Mouse (Mus musculus): ENCODE measurements at regions not wholly inside any gene's neighbourhood (a gene's known extent, or its start where the extent isn't known, plus 50 kb on each side); places are given as distances from the start of the nearest gene placed in this dataset.

DNA sequence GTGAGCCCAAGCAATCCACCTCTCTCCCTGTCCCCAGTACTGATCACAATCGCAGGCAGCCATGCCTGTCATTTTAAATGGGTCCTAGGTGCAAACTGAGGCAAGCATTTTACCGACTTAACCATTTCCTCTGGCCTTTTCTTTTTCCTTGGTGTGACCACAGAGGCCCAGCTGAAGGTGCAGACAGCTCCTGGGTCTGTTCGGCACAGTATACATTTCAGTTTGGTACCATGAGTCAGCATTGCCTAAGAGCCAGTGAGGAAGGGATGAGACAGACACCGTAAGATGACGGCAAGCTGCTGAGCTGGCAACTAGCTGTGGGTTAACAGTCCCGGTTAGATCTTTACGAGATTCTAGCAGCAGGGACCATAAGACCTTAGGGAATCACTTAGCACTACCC, 61.6 kb upstream of the Eed start:
- 88% methylated on average over 7 of the region's 7 CpGs for WGBS
- Histone ChIP-seq H3K4me3 (ENCODE audit: insufficient read depth, low read depth, low read length) (no peak overlapping the region), H3K4me1 (ENCODE audit: control insufficient read depth, insufficient read depth, low read length) (peaks cover 2% of the 10 kb centered on the region), H3K27ac (ENCODE audit: insufficient read depth, low read depth, low read length) (no peak overlapping the region)
- TF ChIP-seq POLR2A (IDR thresholded peaks at IDR 0.05; ENCODE audit: insufficient read depth, low read depth, low read length) (no peak), CTCF (IDR thresholded peaks at IDR 0.05; ENCODE audit: insufficient read depth, low read depth, low read length) (no peak)

DNA sequence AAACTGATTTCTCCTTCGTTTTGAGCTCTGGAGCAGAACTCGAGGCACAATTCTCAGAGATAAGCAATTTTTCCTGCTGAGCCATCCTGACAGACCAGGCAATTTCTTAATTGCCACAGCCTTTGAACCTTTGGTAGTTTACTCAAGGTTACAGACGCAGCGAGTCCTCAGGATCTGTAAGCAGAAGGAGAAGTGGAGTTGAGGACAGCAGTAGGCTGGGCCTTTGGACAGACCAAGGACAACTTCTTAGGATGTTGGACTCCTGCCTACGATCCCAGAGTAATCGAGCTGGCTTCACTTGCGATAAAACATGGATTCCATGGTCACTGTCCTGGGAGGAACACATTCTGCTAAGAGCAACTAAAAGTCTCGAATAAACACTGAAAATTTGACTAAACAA, 62.7 kb upstream of the Eed start:
- WGBS = 72% methylated on average over 8 of the region's 8 CpGs
- TF ChIP-seq POLR2A (IDR thresholded peaks at IDR 0.05; ENCODE audit: insufficient read depth, low read depth, low read length) (no peak), CTCF (IDR thresholded peaks at IDR 0.05; ENCODE audit: insufficient read depth, low read depth, low read length) (no peak)
- Histone ChIP-seq H3K27ac (ENCODE audit: insufficient read depth, low read depth, low read length) (no peak overlapping the region), H3K4me1 (ENCODE audit: control insufficient read depth, insufficient read depth, low read length) (peaks cover 2% of the 10 kb centered on the region), H3K4me3 (ENCODE audit: insufficient read depth, low read depth, low read length) (no peak overlapping the region)

DNA sequence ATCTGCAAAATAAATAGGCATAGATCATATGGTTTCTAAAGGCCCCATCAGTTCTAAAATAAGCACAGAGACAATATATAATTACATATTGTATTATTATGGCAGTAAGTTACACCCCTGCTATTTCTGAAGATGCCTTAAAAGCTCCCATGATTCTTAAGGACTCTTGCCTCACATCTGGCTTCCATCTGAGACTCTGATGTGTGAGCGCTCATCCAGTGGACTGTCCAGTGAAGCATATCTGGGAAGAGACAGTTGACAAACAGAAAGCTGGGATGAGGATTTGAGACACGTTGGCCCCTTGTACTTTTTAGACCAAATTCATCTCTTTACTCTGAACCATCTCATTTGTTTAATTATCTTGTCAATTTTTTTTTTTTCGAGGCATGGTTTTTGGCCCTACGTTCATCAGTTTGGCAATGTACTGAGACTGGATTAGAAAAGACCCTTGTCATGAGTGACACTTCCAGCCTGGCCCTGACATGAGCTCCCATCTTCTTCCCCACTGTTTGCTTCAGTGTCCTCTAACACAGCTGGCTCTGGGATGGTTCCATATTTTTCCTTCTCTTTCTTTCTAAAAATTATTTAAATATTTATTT, 63.4 kb upstream of the Eed start:
- H3K27ac ChIP-seq (ENCODE audit: insufficient read depth, low read depth, low read length) = no peak overlapping the region
- peaks cover 2% of the 10 kb centered on the region for H3K4me1 ChIP-seq (ENCODE audit: control insufficient read depth, insufficient read depth, low read length)
- WGBS = 65% methylated on average over 4 of the region's 4 CpGs
- no peak overlapping the region for H3K4me3 ChIP-seq (ENCODE audit: insufficient read depth, low read depth, low read length)
- TF ChIP-seq CTCF (IDR thresholded peaks at IDR 0.05; ENCODE audit: insufficient read depth, low read depth, low read length) (no peak), POLR2A (IDR thresholded peaks at IDR 0.05; ENCODE audit: insufficient read depth, low read depth, low read length) (no peak)

DNA sequence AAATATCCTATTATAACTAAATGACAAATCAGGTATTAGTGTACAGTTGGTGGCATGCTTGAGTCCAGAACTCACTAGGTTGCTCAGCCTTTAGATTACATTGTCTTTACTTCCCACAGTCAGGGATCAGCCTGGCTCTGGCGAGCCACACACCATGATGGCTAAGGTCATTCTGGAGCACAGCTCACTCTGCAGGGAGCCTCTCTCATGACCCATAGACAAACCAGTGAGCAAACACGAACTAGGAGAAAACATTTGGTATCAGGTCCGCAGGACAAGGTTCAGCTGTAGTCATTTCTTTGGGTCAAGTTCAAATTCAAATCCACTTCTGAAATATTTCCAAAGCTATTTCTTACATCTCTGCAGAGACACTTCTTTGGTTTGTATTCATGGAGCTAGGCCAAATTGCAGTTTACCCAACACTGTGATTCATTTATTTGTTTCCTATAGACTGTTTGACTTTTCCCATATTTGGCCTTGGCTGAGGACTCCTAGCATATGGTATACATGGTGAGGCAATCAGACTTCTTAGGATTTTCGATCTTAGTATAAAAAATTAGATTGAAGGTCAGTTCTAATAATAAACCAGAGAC, 64.5 kb upstream of the Eed start:
- no peak for TF ChIP-seq CTCF (IDR thresholded peaks at IDR 0.05; ENCODE audit: insufficient read depth, low read depth, low read length)
- no peak for TF ChIP-seq POLR2A (IDR thresholded peaks at IDR 0.05; ENCODE audit: insufficient read depth, low read depth, low read length)
- 88% methylated on average over 4 of the region's 4 CpGs for WGBS
- H3K4me1 ChIP-seq (ENCODE audit: control insufficient read depth, insufficient read depth, low read length) = peaks cover 2% of the 10 kb centered on the region; the same call in 1 of the 2 replicates
- no peak overlapping the region for H3K4me3 ChIP-seq (ENCODE audit: insufficient read depth, low read depth, low read length)
- H3K27ac ChIP-seq (ENCODE audit: insufficient read depth, low read depth, low read length) = no peak overlapping the region

DNA sequence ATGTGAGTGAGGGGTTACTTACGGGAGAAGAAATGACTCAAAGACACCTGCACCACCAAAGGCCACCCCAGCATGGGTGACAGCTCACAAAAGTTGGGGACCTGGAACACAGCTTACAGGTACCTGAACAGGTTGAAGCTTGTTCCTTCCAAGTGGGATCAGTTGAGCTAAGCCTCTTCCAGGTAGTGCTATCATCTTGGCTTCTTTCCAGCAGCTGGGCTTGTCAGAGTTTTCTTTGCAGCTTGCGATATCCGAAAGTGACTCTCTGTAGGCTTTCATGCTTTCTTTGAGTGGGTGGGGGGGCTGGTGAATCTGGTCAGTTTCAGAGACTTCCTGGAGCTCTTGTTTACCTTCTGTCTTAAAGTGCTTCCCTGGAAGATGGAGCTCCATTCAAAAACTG, 65.4 kb upstream of the Eed start:
- 89% methylated on average over 3 of the region's 3 CpGs for WGBS
- TF ChIP-seq CTCF (IDR thresholded peaks at IDR 0.05; ENCODE audit: insufficient read depth, low read depth, low read length) (no peak), POLR2A (IDR thresholded peaks at IDR 0.05; ENCODE audit: insufficient read depth, low read depth, low read length) (no peak)
- no peak overlapping the region for H3K27ac ChIP-seq (ENCODE audit: insufficient read depth, low read depth, low read length)
- no peaks in the 10 kb centered on the region for H3K4me1 ChIP-seq (ENCODE audit: control insufficient read depth, insufficient read depth, low read length)
- no peak overlapping the region for H3K4me3 ChIP-seq (ENCODE audit: insufficient read depth, low read depth, low read length)

DNA sequence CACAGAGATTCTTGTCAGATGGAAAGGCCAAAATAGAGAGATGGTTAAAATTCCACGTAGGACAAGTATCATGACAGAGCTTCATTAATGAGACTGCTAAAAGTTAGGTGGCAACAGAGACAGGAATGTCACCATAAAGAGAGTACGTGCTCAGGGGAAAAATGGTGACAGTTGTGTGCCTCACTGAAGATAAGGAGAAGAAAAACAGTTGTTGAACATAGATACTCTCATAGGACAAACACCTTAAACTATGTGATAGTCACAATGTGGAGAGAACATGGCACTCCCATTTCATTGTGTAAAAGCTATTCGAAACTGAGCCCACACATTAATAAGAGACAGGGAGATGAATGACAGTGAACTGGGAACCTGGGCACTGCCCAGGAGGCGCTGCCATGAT, 66.1 kb upstream of the Eed start:
- no peak overlapping the region for H3K4me3 ChIP-seq (ENCODE audit: insufficient read depth, low read depth, low read length)
- WGBS = 97% methylated on average over 4 of the region's 4 CpGs
- no peak overlapping the region for H3K27ac ChIP-seq (ENCODE audit: insufficient read depth, low read depth, low read length)
- TF ChIP-seq POLR2A (IDR thresholded peaks at IDR 0.05; ENCODE audit: insufficient read depth, low read depth, low read length) (no peak), CTCF (IDR thresholded peaks at IDR 0.05; ENCODE audit: insufficient read depth, low read depth, low read length) (no peak)
- no peaks in the 10 kb centered on the region for H3K4me1 ChIP-seq (ENCODE audit: control insufficient read depth, insufficient read depth, low read length)

DNA sequence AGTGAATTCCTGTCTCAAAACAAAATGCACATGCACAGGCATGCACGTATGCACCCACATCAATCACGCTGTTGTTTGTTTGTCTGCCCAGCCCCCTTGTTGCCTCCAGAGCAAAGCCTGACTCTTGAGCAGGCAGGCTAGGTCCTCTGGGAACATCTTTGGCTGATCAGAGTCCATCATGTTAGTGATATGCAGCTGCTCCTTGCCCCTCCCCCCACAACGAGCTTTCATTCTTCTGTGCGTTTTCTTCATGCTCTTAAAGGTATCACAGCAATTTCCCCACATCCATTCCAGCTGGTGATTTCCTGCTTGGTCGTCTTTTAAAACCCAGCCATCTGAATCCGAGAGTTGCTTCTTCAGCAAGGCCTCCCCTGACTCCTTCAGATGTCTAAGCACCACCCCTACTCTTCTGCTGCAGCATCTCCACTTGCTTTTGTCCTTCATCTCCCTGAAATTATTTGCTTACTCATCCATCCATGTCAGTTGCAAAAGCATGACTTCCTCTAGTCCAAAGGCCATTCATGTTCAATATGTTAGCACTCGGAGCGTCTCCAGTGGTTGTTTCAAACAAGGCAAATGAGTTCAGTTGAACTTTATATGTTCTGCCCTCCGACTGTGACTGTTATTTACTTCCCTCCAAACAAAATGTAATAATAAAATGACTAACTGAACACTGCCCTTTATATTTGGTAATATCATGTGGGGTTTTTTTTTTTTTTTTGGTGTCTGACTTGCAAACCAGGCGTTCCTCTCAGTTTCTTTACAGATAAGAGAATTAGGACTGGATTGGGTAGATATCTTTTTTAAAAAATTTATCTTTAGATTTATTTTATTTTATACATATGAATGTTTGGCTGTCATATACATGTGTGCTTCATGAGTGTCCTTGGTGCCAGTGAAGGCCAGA, 67.9 kb upstream of the Eed start:
- WGBS = 86% methylated on average over 10 of the region's 10 CpGs
- Histone ChIP-seq H3K4me1 (ENCODE audit: control insufficient read depth, insufficient read depth, low read length) (no peaks in the 10 kb centered on the region), H3K27ac (ENCODE audit: insufficient read depth, low read depth, low read length) (no peak overlapping the region), H3K4me3 (ENCODE audit: insufficient read depth, low read depth, low read length) (no peak overlapping the region)
- TF ChIP-seq POLR2A (IDR thresholded peaks at IDR 0.05; ENCODE audit: insufficient read depth, low read depth, low read length) = no peak
- no peak for TF ChIP-seq CTCF (IDR thresholded peaks at IDR 0.05; ENCODE audit: insufficient read depth, low read depth, low read length)

DNA sequence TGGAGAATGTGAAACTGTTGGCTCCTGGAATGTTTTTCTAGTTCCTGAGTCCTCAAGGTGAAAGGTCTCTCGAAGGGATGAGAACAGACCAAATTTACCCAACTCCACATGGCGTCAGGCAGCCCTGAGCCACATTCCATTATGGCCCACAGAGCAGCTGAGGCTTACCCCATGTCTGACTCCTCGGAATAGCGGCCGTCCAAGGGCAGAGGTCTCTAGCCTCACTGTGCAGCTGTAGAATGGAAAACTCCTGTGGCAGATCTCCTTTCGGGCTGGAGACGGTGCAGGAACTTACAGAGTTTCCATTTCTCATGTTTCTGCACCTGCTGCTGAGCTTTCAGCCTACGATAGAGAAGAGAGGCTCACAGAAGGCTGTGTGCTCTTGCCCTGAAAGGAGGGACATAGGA, 69.1 kb upstream of the Eed start:
- WGBS = 92% methylated on average over 8 of the region's 8 CpGs
- TF ChIP-seq POLR2A (IDR thresholded peaks at IDR 0.05; ENCODE audit: insufficient read depth, low read depth, low read length) = no peak
- TF ChIP-seq CTCF (IDR thresholded peaks at IDR 0.05; ENCODE audit: insufficient read depth, low read depth, low read length) = no peak
- H3K4me1 ChIP-seq (ENCODE audit: control insufficient read depth, insufficient read depth, low read length) = no peaks in the 10 kb centered on the region
- no peak overlapping the region for H3K27ac ChIP-seq (ENCODE audit: insufficient read depth, low read depth, low read length)
- H3K4me3 ChIP-seq (ENCODE audit: insufficient read depth, low read depth, low read length) = no peak overlapping the region

Data from olfactory bulb, adult 2 months (tissue).